Mouse (Mus musculus): ENCODE results near the gene Actn2. TPM values are rescaled to one million over a fixed set of nuclear protein-coding genes. Genes with fewer than 3 reads are reported as not detected.

The Actn2 gene
- polyA plus RNA-seq, 1 experiment = 93.2 TPM

- Histone ChIP-seq H3K36me3 (ENCODE audit: control insufficient read depth, insufficient read depth, low read length) (no peaks in the 10 kb centered on the region), H3K27ac (ENCODE audit: control insufficient read depth, insufficient read depth, low read length) (no peak overlapping the region), H3K27me3 (ENCODE audit: control insufficient read depth, insufficient read depth, low read length) (no peaks in the 10 kb centered on the region), H3K4me1 (replicated peaks; ENCODE audit: control insufficient read depth, insufficient read depth, low read length) (peaks cover 18% of the 10 kb centered on the region), H3K4me3 (ENCODE audit: control insufficient read depth, insufficient read depth, low read length) (no peak overlapping the region)
- TF ChIP-seq POLR2A (IDR thresholded peaks at IDR 0.05; ENCODE audit: control insufficient read depth, extremely low read depth, insufficient read depth, low read length, poor library complexity) (no peak), CTCF (IDR thresholded peaks at IDR 0.05; ENCODE audit: borderline replicate concordance, control insufficient read depth, extremely low read depth, insufficient read depth, low read length, poor library complexity) (no peak)
- WGBS = 5% methylated on average over 6 of the region's 6 CpGs
- no peak for DNase-seq
Measured at GRCm38 (mm10) chr13:12341447-12341846, 887 bp upstream of the Actn2 start.

GRCm38 (mm10) chr13:12339446-12339845, 1.1 kb downstream of the Actn2 start:
- Histone ChIP-seq H3K4me3 (ENCODE audit: control insufficient read depth, insufficient read depth, low read length) (no peak overlapping the region), H3K27ac (ENCODE audit: control insufficient read depth, insufficient read depth, low read length) (no peak overlapping the region), H3K4me1 (replicated peaks; ENCODE audit: control insufficient read depth, insufficient read depth, low read length) (peaks cover 16% of the 10 kb centered on the region), H3K36me3 (ENCODE audit: control insufficient read depth, insufficient read depth, low read length) (no peaks in the 10 kb centered on the region), H3K27me3 (ENCODE audit: control insufficient read depth, insufficient read depth, low read length) (no peaks in the 10 kb centered on the region)
- DNase-seq = no peak
- no peak for TF ChIP-seq POLR2A (IDR thresholded peaks at IDR 0.05; ENCODE audit: control insufficient read depth, extremely low read depth, insufficient read depth, low read length, poor library complexity)
- no peak for TF ChIP-seq CTCF (IDR thresholded peaks at IDR 0.05; ENCODE audit: borderline replicate concordance, control insufficient read depth, extremely low read depth, insufficient read depth, low read length, poor library complexity)

GRCm38 (mm10) chr13:12337752-12338151, 2.8 kb downstream of the Actn2 start:
- WGBS = 94% methylated on average over 7 of the region's 7 CpGs
- DNase-seq = no peak
- H3K27ac ChIP-seq (ENCODE audit: control insufficient read depth, insufficient read depth, low read length) = no peak overlapping the region
- no peak overlapping the region for H3K4me3 ChIP-seq (ENCODE audit: control insufficient read depth, insufficient read depth, low read length)
- TF ChIP-seq POLR2A (IDR thresholded peaks at IDR 0.05; ENCODE audit: control insufficient read depth, extremely low read depth, insufficient read depth, low read length, poor library complexity) (no peak), CTCF (IDR thresholded peaks at IDR 0.05; ENCODE audit: borderline replicate concordance, control insufficient read depth, extremely low read depth, insufficient read depth, low read length, poor library complexity) (no peak)
- H3K4me1 ChIP-seq (replicated peaks; ENCODE audit: control insufficient read depth, insufficient read depth, low read length) = peaks cover 16% of the 10 kb centered on the region
- H3K27me3 ChIP-seq (ENCODE audit: control insufficient read depth, insufficient read depth, low read length) = no peaks in the 10 kb centered on the region
- no peaks in the 10 kb centered on the region for H3K36me3 ChIP-seq (ENCODE audit: control insufficient read depth, insufficient read depth, low read length)

GRCm38 (mm10) chr13:12334016-12334415, 6.5 kb downstream of the Actn2 start:
- Histone ChIP-seq H3K36me3 (ENCODE audit: control insufficient read depth, insufficient read depth, low read length) (no peaks in the 10 kb centered on the region), H3K27ac (ENCODE audit: control insufficient read depth, insufficient read depth, low read length) (no peak overlapping the region), H3K4me1 (replicated peaks; ENCODE audit: control insufficient read depth, insufficient read depth, low read length) (no peaks in the 10 kb centered on the region; the same call in 1 of the 2 replicates), H3K4me3 (ENCODE audit: control insufficient read depth, insufficient read depth, low read length) (no peak overlapping the region), H3K27me3 (ENCODE audit: control insufficient read depth, insufficient read depth, low read length) (no peaks in the 10 kb centered on the region)
- DNase-seq = no peak
- no peak for TF ChIP-seq CTCF (IDR thresholded peaks at IDR 0.05; ENCODE audit: borderline replicate concordance, control insufficient read depth, extremely low read depth, insufficient read depth, low read length, poor library complexity)
- TF ChIP-seq POLR2A (IDR thresholded peaks at IDR 0.05; ENCODE audit: control insufficient read depth, extremely low read depth, insufficient read depth, low read length, poor library complexity) = no peak
- 73% methylated on average over 12 of the region's 12 CpGs for WGBS

- H3K27ac ChIP-seq (ENCODE audit: control insufficient read depth, insufficient read depth, low read length) = no peak overlapping the region
- no peak for DNase-seq
- no peak overlapping the region for H3K4me3 ChIP-seq (ENCODE audit: control insufficient read depth, insufficient read depth, low read length)
- 100% methylated on average over 5 of the region's 5 CpGs for WGBS
- TF ChIP-seq POLR2A (IDR thresholded peaks at IDR 0.05; ENCODE audit: control insufficient read depth, extremely low read depth, insufficient read depth, low read length, poor library complexity) (no peak), CTCF (IDR thresholded peaks at IDR 0.05; ENCODE audit: borderline replicate concordance, control insufficient read depth, extremely low read depth, insufficient read depth, low read length, poor library complexity) (no peak)
- H3K36me3 ChIP-seq (ENCODE audit: control insufficient read depth, insufficient read depth, low read length) = no peaks in the 10 kb centered on the region
- no peaks in the 10 kb centered on the region; the same call in 1 of the 2 replicates for H3K4me1 ChIP-seq (replicated peaks; ENCODE audit: control insufficient read depth, insufficient read depth, low read length)
- H3K27me3 ChIP-seq (ENCODE audit: control insufficient read depth, insufficient read depth, low read length) = no peaks in the 10 kb centered on the region
Measured at GRCm38 (mm10) chr13:12331528-12331927, 9.0 kb downstream of the Actn2 start.

- no peaks in the 10 kb centered on the region for H3K4me1 ChIP-seq (replicated peaks; ENCODE audit: control insufficient read depth, insufficient read depth, low read length)
- H3K27me3 ChIP-seq (ENCODE audit: control insufficient read depth, insufficient read depth, low read length) = no peaks in the 10 kb centered on the region
- H3K27ac ChIP-seq (ENCODE audit: control insufficient read depth, insufficient read depth, low read length) = no peak overlapping the region
- 90% methylated on average over 4 of the region's 4 CpGs for WGBS
- no peak for TF ChIP-seq CTCF (IDR thresholded peaks at IDR 0.05; ENCODE audit: borderline replicate concordance, control insufficient read depth, extremely low read depth, insufficient read depth, low read length, poor library complexity)
- no peak for TF ChIP-seq POLR2A (IDR thresholded peaks at IDR 0.05; ENCODE audit: control insufficient read depth, extremely low read depth, insufficient read depth, low read length, poor library complexity)
- DNase-seq = no peak
- no peak overlapping the region for H3K4me3 ChIP-seq (ENCODE audit: control insufficient read depth, insufficient read depth, low read length)
- H3K36me3 ChIP-seq (ENCODE audit: control insufficient read depth, insufficient read depth, low read length) = no peaks in the 10 kb centered on the region
Measured at GRCm38 (mm10) chr13:12328392-12328791, 12.2 kb downstream of the Actn2 start.

GRCm38 (mm10) chr13:12327577-12327976, 13.0 kb downstream of the Actn2 start:
- no peak overlapping the region for H3K4me3 ChIP-seq (ENCODE audit: control insufficient read depth, insufficient read depth, low read length)
- no peaks in the 10 kb centered on the region for H3K4me1 ChIP-seq (replicated peaks; ENCODE audit: control insufficient read depth, insufficient read depth, low read length)
- H3K27me3 ChIP-seq (ENCODE audit: control insufficient read depth, insufficient read depth, low read length) = no peaks in the 10 kb centered on the region
- no peaks in the 10 kb centered on the region for H3K36me3 ChIP-seq (ENCODE audit: control insufficient read depth, insufficient read depth, low read length)
- WGBS = 96% methylated on average over 6 of the region's 6 CpGs
- no peak overlapping the region for H3K27ac ChIP-seq (ENCODE audit: control insufficient read depth, insufficient read depth, low read length)
- DNase-seq = no peak
- TF ChIP-seq CTCF (IDR thresholded peaks at IDR 0.05; ENCODE audit: borderline replicate concordance, control insufficient read depth, extremely low read depth, insufficient read depth, low read length, poor library complexity) (no peak), POLR2A (IDR thresholded peaks at IDR 0.05; ENCODE audit: control insufficient read depth, extremely low read depth, insufficient read depth, low read length, poor library complexity) (no peak)

Measured in thymus, adult 2 months (tissue).